Mouse (Mus musculus) MEL (cell line): ENCODE measurements at regions not wholly inside any gene's neighbourhood (a gene's known extent, or its start where the extent isn't known, plus 50 kb on each side); places are given as distances from the start of the nearest gene placed in this dataset.

ENCODE experiments used
- DNase-seq: peaks from one replicate; pipeline ENCODE4 v3.0.0; 2011; ENCODE audit warnings: low read depth, low spot score
- H3K27ac ChIP-seq: 2 replicates; pipeline ENCODE4 v1.5.1; 2012; ENCODE audit warnings: low read depth, mild to moderate bottlenecking, control low read depth, low read length, moderate library complexity; ENCODE audit not compliant: control insufficient read depth
- H3K27me3 ChIP-seq, 2 experiments: fragments of 150-350 bp in 1 of 2; sonication (generic) in 1 of 2; 2 replicates each; pipeline ENCODE4 v1.6.1; 2012; ENCODE audit warnings: low read length in 2 of 2, mild to moderate bottlenecking in 2 of 2, improper control_type of control experiment in 1 of 2, moderate library complexity in 1 of 2; ENCODE audit not compliant: insufficient read depth in 2 of 2, control insufficient read depth in 1 of 2
- H3K36me3 ChIP-seq, 2 experiments: 2 replicates each; pipeline ENCODE4 v1.6.1; 2012 to 2014; ENCODE audit warnings: low read length in 2 of 2, improper control_type of control experiment in 1 of 2, inconsistent platforms in 1 of 2, mild to moderate bottlenecking in 1 of 2; ENCODE audit not compliant: insufficient read depth in 2 of 2, control insufficient read depth in 1 of 2
- H3K4me1 ChIP-seq, 2 experiments: fragments of 150-350 bp in 1 of 2; sonication (generic) in 1 of 2; 2 replicates each; pipeline ENCODE4 v1.6.1; 2012; ENCODE audit warnings: low read length in 2 of 2, improper control_type of control experiment in 1 of 2, mild to moderate bottlenecking in 1 of 2; ENCODE audit not compliant: insufficient read depth in 2 of 2, control insufficient read depth in 1 of 2
- H3K4me3 ChIP-seq, 2 experiments: fragments of 150-350 bp in 1 of 2; sonication (generic) in 1 of 2; 2 replicates each; pipeline ENCODE4 v1.5.1; 2012; ENCODE audit warnings: low read depth in 2 of 2, low read length in 2 of 2, mild to moderate bottlenecking in 2 of 2, moderate library complexity in 2 of 2, control low read depth in 1 of 2, improper control_type of control experiment in 1 of 2; ENCODE audit not compliant: control insufficient read depth in 1 of 2, insufficient read depth in 1 of 2
- H3K79me2 ChIP-seq: 2 replicates; pipeline ENCODE4 v1.6.1; 2012; ENCODE audit warnings: mild to moderate bottlenecking, low read length, moderate library complexity; ENCODE audit not compliant: control insufficient read depth, poor library complexity, insufficient read depth
- H3K9ac ChIP-seq: 2 replicates; pipeline ENCODE4 v1.6.1; 2012; ENCODE audit warnings: low read depth, mild to moderate bottlenecking, control low read depth, low read length, moderate library complexity; ENCODE audit not compliant: control insufficient read depth, poor library complexity, severe bottlenecking
- H3K9me3 ChIP-seq: fragments of 150-350 bp; sonication (generic); replicated peaks from 2 replicates; pipeline ENCODE4 v1.6.1; 2012; ENCODE audit warnings: mild to moderate bottlenecking, low read length, improper control_type of control experiment, moderate library complexity; ENCODE audit not compliant: insufficient read depth
- BHLHE40 ChIP-seq: IDR thresholded peaks from 2 replicates; pipeline ENCODE4 v1.6.1; 2012; ENCODE audit warnings: low read depth, mild to moderate bottlenecking, inconsistent platforms, low read length, improper control_type of control experiment, borderline replicate concordance
- CHD2 ChIP-seq: IDR thresholded peaks from 2 replicates; pipeline ENCODE4 v1.6.1; 2011; ENCODE audit warnings: low read length, improper control_type of control experiment
- E2F4 ChIP-seq: IDR thresholded peaks from 2 replicates; pipeline ENCODE4 v1.6.1; 2011; ENCODE audit warnings: low read depth, low read length, improper control_type of control experiment, borderline replicate concordance
- ETS1 ChIP-seq: IDR thresholded peaks from 2 replicates; pipeline ENCODE4 v1.6.1; 2012; ENCODE audit warnings: low read depth, mild to moderate bottlenecking, inconsistent platforms, low read length, improper control_type of control experiment, moderate library complexity
- GATA1 ChIP-seq: IDR thresholded peaks from 2 replicates; pipeline ENCODE4 v1.6.1; 2011; ENCODE audit warnings: low read depth, low read length, improper control_type of control experiment
- JUND ChIP-seq: IDR thresholded peaks from 2 replicates; pipeline ENCODE4 v1.6.1; 2011; ENCODE audit warnings: low read depth, mild to moderate bottlenecking, improper control_type of control experiment, low read length
- MAFK ChIP-seq: IDR thresholded peaks from 2 replicates; pipeline ENCODE4 v1.6.1; 2011; ENCODE audit warnings: low read depth, mild to moderate bottlenecking, low read length, improper control_type of control experiment, borderline replicate concordance
- MAX ChIP-seq: IDR thresholded peaks from 2 replicates; pipeline ENCODE4 v1.6.1; 2011; ENCODE audit warnings: low read length, improper control_type of control experiment
- MAZ ChIP-seq: IDR thresholded peaks from 2 replicates; pipeline ENCODE4 v1.6.1; 2012; ENCODE audit warnings: low read depth, mild to moderate bottlenecking, inconsistent platforms, low read length, improper control_type of control experiment
- MYB ChIP-seq: IDR thresholded peaks from 2 replicates; pipeline ENCODE4 v1.6.1; 2011; ENCODE audit warnings: mild to moderate bottlenecking, low read depth, low read length, improper control_type of control experiment
- MYC ChIP-seq: IDR thresholded peaks from 2 replicates; pipeline ENCODE4 v1.6.1; 2011; ENCODE audit warnings: low read depth, mild to moderate bottlenecking, low read length, improper control_type of control experiment, moderate library complexity
- NRF1 ChIP-seq: IDR thresholded peaks from 2 replicates; pipeline ENCODE4 v1.6.1; 2014; ENCODE audit warnings: low read depth, mild to moderate bottlenecking, inconsistent platforms, low read length, improper control_type of control experiment, moderate library complexity; ENCODE audit not compliant: poor library complexity, insufficient read depth, severe bottlenecking
- RAD21 ChIP-seq: IDR thresholded peaks from 2 replicates; pipeline ENCODE4 v1.6.1; 2011; ENCODE audit warnings: mild to moderate bottlenecking, low read depth, low read length, improper control_type of control experiment
- SIN3A ChIP-seq: IDR thresholded peaks from 2 replicates; pipeline ENCODE4 v1.6.1; 2012; ENCODE audit warnings: low read length, improper control_type of control experiment, inconsistent platforms
- SMC3 ChIP-seq: IDR thresholded peaks from 2 replicates; pipeline ENCODE4 v1.6.1; 2011; ENCODE audit warnings: low read depth, low read length, improper control_type of control experiment
- TAL1 ChIP-seq: IDR thresholded peaks from 2 replicates; pipeline ENCODE4 v1.6.1; 2012; ENCODE audit warnings: mild to moderate bottlenecking, inconsistent platforms, low read length, moderate library complexity, mixed read lengths
- TBP ChIP-seq: IDR thresholded peaks from 2 replicates; pipeline ENCODE4 v1.8.0; 2011; ENCODE audit warnings: low read depth, low read length, improper control_type of control experiment
- TCF12 ChIP-seq: IDR thresholded peaks from 2 replicates; pipeline ENCODE4 v1.6.1; 2014; ENCODE audit warnings: low read depth, mild to moderate bottlenecking, inconsistent platforms, low read length, improper control_type of control experiment, moderate library complexity
- UBTF ChIP-seq: IDR thresholded peaks from 2 replicates; pipeline ENCODE4 v1.6.1; 2012; ENCODE audit warnings: low read depth, mild to moderate bottlenecking, inconsistent platforms, low read length, improper control_type of control experiment, moderate library complexity, borderline replicate concordance; ENCODE audit not compliant: insufficient read depth
- ZKSCAN1 ChIP-seq: IDR thresholded peaks from 2 replicates; pipeline ENCODE4 v1.6.1; 2012; ENCODE audit warnings: low read depth, mild to moderate bottlenecking, inconsistent platforms, low read length, improper control_type of control experiment, moderate library complexity
- ZMIZ1 ChIP-seq: IDR thresholded peaks from 2 replicates; pipeline ENCODE4 v1.6.1; 2012; ENCODE audit warnings: low read depth, mild to moderate bottlenecking, inconsistent platforms, low read length, improper control_type of control experiment, moderate library complexity

DNA sequence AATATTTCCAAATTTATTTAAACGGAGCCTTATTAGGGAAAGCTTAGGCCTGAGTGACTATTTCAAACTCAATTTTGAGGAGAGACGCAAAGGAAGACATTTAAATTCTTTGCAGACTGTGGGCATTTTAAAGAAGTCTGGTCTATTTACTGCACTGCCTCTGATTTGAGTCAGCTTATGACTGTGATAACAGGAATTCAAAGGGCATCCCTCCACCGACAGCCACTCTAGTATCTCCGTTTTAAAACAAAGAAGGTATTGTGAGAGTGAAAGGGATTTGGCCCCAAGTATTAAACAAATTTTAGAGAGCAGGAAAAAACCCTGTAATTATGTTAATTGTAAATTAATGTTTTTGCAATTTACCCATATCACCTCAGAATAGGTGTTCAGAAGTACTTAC, 295.4 kb downstream of the Bcl11a start:
- TF ChIP-seq TAL1: no peak
- no peak for TF ChIP-seq RAD21
- no peak for TF ChIP-seq TBP
- TF ChIP-seq CHD2: no peak
- TF ChIP-seq ZMIZ1: no peak
- TF ChIP-seq NRF1: no peak
- no peak for TF ChIP-seq E2F4
- TF ChIP-seq MAZ: no peak
- TF ChIP-seq JUND: no peak
- TF ChIP-seq ZKSCAN1: no peak
- no peak for TF ChIP-seq TCF12
- TF ChIP-seq GATA1: no peak
- TF ChIP-seq SMC3: no peak
- TF ChIP-seq SIN3A: no peak
- TF ChIP-seq UBTF: no peak
- TF ChIP-seq MAFK: no peak
- TF ChIP-seq ETS1: no peak
- no peak for TF ChIP-seq MYB
- no peak for TF ChIP-seq MAX
- H3K27me3 ChIP-seq: peaks cover 0 to 2% of the 10 kb centered on the region in 2 experiments; a peak in 2 of 4 replicates
- H3K4me3 ChIP-seq: no peak overlapping the region
- H3K27ac ChIP-seq: no peak overlapping the region
- H3K9me3 ChIP-seq: no peaks in the 10 kb centered on the region
- DNase-seq: no peak
- H3K79me2 ChIP-seq: no peaks in the 10 kb centered on the region
- H3K4me1 ChIP-seq: no peaks in the 10 kb centered on the region
- no peaks in the 10 kb centered on the region for H3K36me3 ChIP-seq
- no peak overlapping the region for H3K9ac ChIP-seq

DNA sequence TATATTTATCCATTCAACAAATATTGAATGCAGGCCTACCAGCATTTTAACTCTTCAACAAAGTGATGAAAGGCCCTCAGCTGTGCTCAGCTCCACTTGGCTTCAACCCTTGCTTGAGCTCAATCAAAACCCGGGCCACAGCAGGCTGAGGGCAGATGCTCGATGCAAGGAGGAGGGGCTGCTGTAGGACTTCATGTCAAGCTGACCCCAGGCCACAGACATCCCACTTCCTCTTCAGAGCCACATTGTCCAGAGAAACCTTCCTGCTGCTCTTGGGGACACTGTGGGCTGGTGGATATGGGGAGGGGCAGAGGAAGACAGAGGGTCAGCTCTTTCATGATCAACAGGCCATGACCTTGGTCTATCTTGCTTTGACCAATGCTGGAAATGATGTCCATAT, 299.7 kb downstream of the Bcl11a start:
- no peaks in the 10 kb centered on the region; a peak in 2 of 4 replicates for H3K27me3 ChIP-seq
- no peaks in the 10 kb centered on the region for H3K79me2 ChIP-seq
- no peaks in the 10 kb centered on the region for H3K36me3 ChIP-seq
- no peak overlapping the region for H3K9ac ChIP-seq
- H3K4me3 ChIP-seq: no peak overlapping the region
- no peaks in the 10 kb centered on the region for H3K4me1 ChIP-seq
- no peak overlapping the region for H3K27ac ChIP-seq
- H3K9me3 ChIP-seq: no peaks in the 10 kb centered on the region
- no peak for TF ChIP-seq BHLHE40
- TF ChIP-seq MYC: no peak
- no peak for DNase-seq
